Mouse (Mus musculus) liver, embryonic 11.5 days (tissue): ENCODE measurements around the gene Lrp6. TPM values are rescaled to one million over a fixed set of nuclear protein-coding genes. Genes with fewer than 3 reads are reported as not detected.

Experiments used
- ATAC-seq: fragments of 200-750 bp; cut with Nextera tagmentation; replicated peaks from 2 replicates; pipeline ENCODE4 v1.8.0; 2017; ENCODE audit warnings: moderate number of reproducible peaks, mild to moderate bottlenecking, moderate TSS enrichment, moderate library complexity; ENCODE audit not compliant: low FRiP score
- DNase-seq: peaks from one replicate; pipeline ENCODE4 v3.0.0-alpha.2; 2017; ENCODE audit warnings: low spot score
- H3K27ac ChIP-seq: fragments of 300-500 bp; sonication (generic); 2 replicates; pipeline ENCODE4 v1.5.1; 2014; ENCODE audit warnings: mild to moderate bottlenecking, low read depth, low read length, control low read depth
- H3K27me3 ChIP-seq: fragments of 300-500 bp; sonication (generic); replicated peaks from 2 replicates; pipeline ENCODE4 v1.6.1; 2014; ENCODE audit warnings: low read length, mixed read lengths; ENCODE audit not compliant: control insufficient read depth, insufficient read depth
- H3K36me3 ChIP-seq: fragments of 300-500 bp; sonication (generic); 2 replicates; pipeline ENCODE4 v1.6.1; 2014; ENCODE audit warnings: mild to moderate bottlenecking, low read length, moderate library complexity, mixed read lengths; ENCODE audit not compliant: control insufficient read depth, insufficient read depth
- H3K4me1 ChIP-seq: fragments of 300-500 bp; sonication (generic); replicated peaks from 2 replicates; pipeline ENCODE4 v1.6.1; 2014; ENCODE audit warnings: low read length, mixed read lengths; ENCODE audit not compliant: control insufficient read depth, insufficient read depth
- H3K4me2 ChIP-seq: fragments of 300-500 bp; sonication (generic); 2 replicates; pipeline ENCODE4 v1.6.1; 2014; ENCODE audit warnings: mild to moderate bottlenecking, control low read depth, moderate library complexity
- H3K4me3 ChIP-seq: fragments of 300-500 bp; sonication (generic); 2 replicates; pipeline ENCODE4 v1.5.1; 2014; ENCODE audit warnings: low read depth, low read length, control low read depth
- H3K9ac ChIP-seq: fragments of 300-500 bp; sonication (generic); 2 replicates; pipeline ENCODE4 v1.6.1; 2014; ENCODE audit warnings: low read depth, low read length, control low read depth
- H3K9me3 ChIP-seq: fragments of 300-500 bp; sonication (generic); 2 replicates; pipeline ENCODE4 v1.6.1; 2016; ENCODE audit warnings: low read length, inconsistent platforms, mixed read lengths; ENCODE audit not compliant: control insufficient read depth
- WGBS: fragments of 180-500 bp; shearing (Covaris S2); extraction: QIAGEN DNeasy Blood & Tissue Kit; methylation state at CpG from one replicate; pipeline ENCODE4 v1.1.7; 2014; 5-methylcytosine and 5-hydroxymethylcytosine counted together
- polyA plus RNA-seq: library from polyadenylated mRNA; unstranded; fragments of >200 nt; fragmentation: Nextera tagmentation; extraction: Ambion mirVana; gene quantifications from 2 replicates; pipeline ENCODE4 v1.2.1, GENCODE M21; 2014

Gene Lrp6
- polyA plus RNA-seq, 1 experiment from 2014 or later, result 17.1 TPM

DNA sequence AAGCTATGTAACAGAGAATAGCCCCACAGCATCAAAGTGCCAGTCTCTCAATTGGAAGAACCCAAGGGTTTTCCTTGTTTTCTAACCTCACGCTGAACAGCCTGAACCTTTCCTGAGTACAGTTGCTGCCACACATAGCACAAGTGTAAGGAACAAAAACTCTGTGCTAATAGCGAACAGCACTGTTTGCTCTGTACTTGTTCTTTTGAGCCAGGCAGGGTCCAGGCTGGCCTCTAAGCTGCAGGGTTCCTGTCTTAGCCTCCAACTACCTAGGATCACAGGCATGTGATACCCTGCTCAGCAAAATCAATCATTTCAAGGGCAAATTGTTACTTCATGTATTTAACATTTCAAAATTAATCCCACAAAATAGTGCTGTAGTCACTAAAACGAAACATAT lies 7.1 kb downstream of the Lrp6 start:
- ATAC-seq (no peak), DNase-seq (no peak)
- Histone ChIP-seq H3K4me1 (peaks cover 20% of the 10 kb centered on the region), H3K27me3 (no peaks in the 10 kb centered on the region), H3K27ac (no peak overlapping the region), H3K4me2 (no peak overlapping the region), H3K36me3 (no peaks in the 10 kb centered on the region), H3K9me3 (no peaks in the 10 kb centered on the region), H3K9ac (no peak overlapping the region), H3K4me3 (no peak overlapping the region)
- WGBS, result 86% methylated on average over 3 of the region's 3 CpGs

DNA sequence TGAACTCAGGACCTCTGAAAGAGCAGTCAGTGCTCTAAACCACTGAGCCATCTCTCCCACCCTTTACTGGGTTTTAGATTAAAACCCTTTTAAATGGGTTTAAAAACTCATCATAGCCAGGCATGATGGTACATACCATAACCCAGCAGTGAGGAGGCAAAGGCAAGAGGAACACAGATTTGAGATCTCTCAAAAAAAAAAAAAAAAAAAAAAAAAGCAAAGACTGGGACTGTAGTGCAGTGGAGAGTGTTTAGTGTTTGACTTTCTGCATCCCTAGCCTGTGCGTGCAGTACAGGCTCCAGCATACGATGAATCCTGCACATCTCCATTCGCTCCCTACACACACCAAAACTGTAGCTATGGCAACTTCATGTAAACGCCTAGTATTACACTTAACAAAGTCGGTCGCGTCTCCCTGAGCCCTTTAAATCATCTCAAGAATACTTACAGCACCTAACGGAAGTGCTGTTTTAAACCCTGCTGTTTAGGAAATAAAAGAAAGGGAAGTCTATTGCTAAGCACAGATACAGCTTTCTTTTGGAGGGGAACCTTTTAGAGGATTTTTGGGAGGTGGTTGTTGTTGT lies 8.1 kb downstream of the Lrp6 start:
- peaks cover 13% of the 10 kb centered on the region for H3K4me1 ChIP-seq
- 74% methylated on average over 8 of the region's 8 CpGs for WGBS
- no peaks in the 10 kb centered on the region for H3K36me3 ChIP-seq
- no peak overlapping the region for H3K4me2 ChIP-seq
- H3K4me3 ChIP-seq, result no peak overlapping the region
- ATAC-seq (no peak; the same call in 1 of the 2 replicates), DNase-seq (no peak)
- no peaks in the 10 kb centered on the region for H3K27me3 ChIP-seq
- no peak overlapping the region for H3K27ac ChIP-seq
- H3K9me3 ChIP-seq, result no peaks in the 10 kb centered on the region
- H3K9ac ChIP-seq, result no peak overlapping the region

DNA sequence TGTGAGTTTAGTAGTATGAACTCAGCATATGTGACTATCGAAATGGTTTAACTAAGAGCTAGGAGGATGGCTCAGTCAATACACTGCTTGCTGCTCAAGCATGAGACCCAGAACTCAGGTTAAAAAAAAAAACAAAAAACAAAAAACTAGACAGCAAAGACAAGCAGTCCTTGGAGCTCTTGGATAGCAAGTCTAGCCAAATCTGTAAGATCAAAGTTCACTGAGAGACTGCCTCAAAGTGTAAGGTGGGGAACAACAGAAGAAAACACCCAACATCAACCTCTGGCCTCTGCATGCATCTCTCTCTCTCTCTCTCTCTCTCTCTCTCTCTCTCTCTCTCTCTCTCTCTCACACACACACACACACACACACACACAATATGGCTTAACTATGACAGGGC lies 9.7 kb downstream of the Lrp6 start:
- no peak for ATAC-seq
- Histone ChIP-seq H3K9me3 (no peaks in the 10 kb centered on the region), H3K27me3 (no peaks in the 10 kb centered on the region), H3K4me1 (peaks cover 13% of the 10 kb centered on the region), H3K9ac (no peak overlapping the region), H3K36me3 (no peaks in the 10 kb centered on the region), H3K27ac (no peak overlapping the region), H3K4me3 (no peak overlapping the region), H3K4me2 (no peak overlapping the region)
- no peak for DNase-seq
- WGBS, result 95% methylated on average over 1 of the region's 1 CpGs

DNA sequence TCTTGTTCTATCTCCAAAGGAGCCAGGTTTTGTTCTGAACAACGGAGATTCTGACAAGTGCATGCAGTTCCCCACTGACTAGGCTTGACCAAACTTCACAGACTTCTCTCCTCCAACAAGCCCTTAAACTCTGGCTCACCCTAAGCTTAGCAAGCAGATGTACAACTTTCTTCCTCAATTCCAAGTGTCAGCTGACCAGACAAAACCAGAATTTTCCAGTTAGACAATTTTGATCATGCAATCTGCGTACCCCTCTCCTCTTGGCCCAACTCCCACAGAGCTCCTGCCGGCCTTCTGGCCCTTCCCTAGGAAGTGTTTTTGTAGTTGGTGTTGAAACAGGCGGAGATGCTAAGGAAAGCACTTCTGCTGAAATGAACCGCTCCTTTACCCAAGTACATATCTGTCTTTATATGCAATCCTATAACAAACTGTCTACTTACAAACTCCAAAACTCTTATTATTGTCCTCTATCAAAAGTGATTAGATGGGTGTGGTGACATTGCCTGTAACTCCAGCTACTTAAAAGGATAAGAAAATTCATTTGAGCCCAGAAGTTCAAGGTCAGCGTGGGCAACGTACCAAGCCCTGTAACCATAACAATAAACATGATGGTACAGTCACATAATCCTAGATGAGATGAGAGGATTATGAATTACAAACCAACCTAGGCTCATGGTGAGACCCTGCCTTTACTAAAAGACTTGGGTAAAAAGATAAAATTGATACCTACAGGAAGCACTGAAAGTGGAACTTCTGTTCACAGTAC lies 10.4 kb downstream of the Lrp6 start:
- Histone ChIP-seq H3K4me1 (peaks cover 9% of the 10 kb centered on the region), H3K4me2 (no peak overlapping the region), H3K36me3 (no peaks in the 10 kb centered on the region), H3K27ac (no peak overlapping the region), H3K4me3 (no peak overlapping the region), H3K9me3 (no peaks in the 10 kb centered on the region), H3K27me3 (no peaks in the 10 kb centered on the region), H3K9ac (no peak overlapping the region)
- no peak for DNase-seq
- WGBS, result 79% methylated on average over 7 of the region's 7 CpGs
- no peak for ATAC-seq

DNA sequence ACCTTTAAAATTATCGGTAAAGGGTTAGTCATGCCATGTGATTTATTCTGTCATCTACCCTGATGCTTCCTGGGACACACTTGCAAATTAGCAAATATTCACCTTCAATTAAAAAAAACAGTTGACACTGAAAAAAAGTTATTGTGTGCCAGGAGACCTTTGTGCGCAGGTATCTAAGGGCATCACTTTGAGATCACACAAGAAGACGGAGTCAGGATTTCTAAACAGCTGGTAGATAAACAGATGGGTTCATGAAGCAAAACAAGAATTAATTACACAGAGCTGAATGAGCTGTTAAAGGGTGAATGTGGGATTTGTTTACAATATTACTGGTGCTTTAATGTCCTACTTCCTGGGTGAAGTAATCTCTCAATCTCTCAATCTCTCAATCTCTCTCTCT lies 11.6 kb downstream of the Lrp6 start:
- H3K4me2 ChIP-seq, result no peak overlapping the region
- H3K9me3 ChIP-seq, result no peaks in the 10 kb centered on the region
- no peaks in the 10 kb centered on the region for H3K27me3 ChIP-seq
- no peak overlapping the region for H3K4me3 ChIP-seq
- no peak overlapping the region for H3K9ac ChIP-seq
- H3K27ac ChIP-seq, result no peak overlapping the region
- DNase-seq (no peak), ATAC-seq (no peak)
- WGBS, result 85% methylated on average over 3 of the region's 3 CpGs
- H3K4me1 ChIP-seq, result peaks cover 9% of the 10 kb centered on the region
- H3K36me3 ChIP-seq, result no peaks in the 10 kb centered on the region

DNA sequence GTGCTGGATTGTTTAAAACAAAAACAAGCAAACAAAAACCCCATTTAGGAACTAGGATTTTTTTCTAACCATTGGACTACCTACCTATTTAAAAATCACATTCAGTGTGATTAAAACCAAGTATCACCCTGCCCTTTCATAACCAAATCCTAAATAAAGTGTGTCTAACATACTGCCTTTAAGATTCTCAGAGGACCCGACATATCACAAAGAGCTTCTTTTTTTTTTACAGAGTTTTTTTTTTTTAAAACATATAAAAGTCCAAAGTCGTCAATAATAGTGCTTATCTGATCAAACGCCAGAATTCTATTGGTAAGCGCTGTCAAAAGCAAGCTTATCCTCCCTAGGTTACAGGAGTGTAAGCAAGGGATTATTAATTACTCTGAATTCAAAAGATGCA lies 12.5 kb downstream of the Lrp6 start:
- ATAC-seq (no peak), DNase-seq (no peak)
- no peaks in the 10 kb centered on the region for H3K27me3 ChIP-seq
- H3K4me1 ChIP-seq, result peaks cover 7% of the 10 kb centered on the region
- H3K36me3 ChIP-seq, result no peaks in the 10 kb centered on the region
- no peaks in the 10 kb centered on the region for H3K9me3 ChIP-seq
- H3K4me3 ChIP-seq, result no peak overlapping the region
- no peak overlapping the region for H3K9ac ChIP-seq
- H3K4me2 ChIP-seq, result no peak overlapping the region
- 72% methylated on average over 4 of the region's 4 CpGs for WGBS
- no peak overlapping the region for H3K27ac ChIP-seq

DNA sequence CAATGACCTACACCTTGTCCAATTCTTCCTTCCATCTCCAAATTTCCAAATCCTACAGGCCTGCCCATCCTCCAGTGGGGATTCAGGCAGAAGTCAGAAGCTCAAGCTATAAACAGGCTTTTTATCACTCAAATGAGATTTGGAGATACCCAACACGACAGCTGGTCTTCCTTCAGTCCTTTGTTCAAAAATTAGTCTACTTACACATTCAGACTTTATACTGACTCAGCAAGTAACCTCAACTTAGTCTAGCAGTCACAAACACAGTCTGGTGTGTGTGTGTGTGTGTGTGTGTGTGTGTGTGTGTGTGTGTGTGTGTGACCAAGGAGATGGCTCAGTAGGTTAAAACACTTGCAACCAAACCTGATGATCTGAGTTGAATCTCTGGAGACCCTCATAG lies 15.8 kb downstream of the Lrp6 start:
- no peaks in the 10 kb centered on the region for H3K36me3 ChIP-seq
- 61% methylated on average over 1 of the region's 1 CpGs for WGBS
- ATAC-seq, result no peak
- peaks cover 4% of the 10 kb centered on the region; the same call in 1 of the 2 replicates for H3K4me1 ChIP-seq
- H3K27me3 ChIP-seq, result no peaks in the 10 kb centered on the region
- no peak for DNase-seq
- H3K4me3 ChIP-seq, result no peak overlapping the region
- no peaks in the 10 kb centered on the region for H3K9me3 ChIP-seq
- no peak overlapping the region for H3K27ac ChIP-seq
- no peak overlapping the region for H3K4me2 ChIP-seq
- no peak overlapping the region for H3K9ac ChIP-seq

DNA sequence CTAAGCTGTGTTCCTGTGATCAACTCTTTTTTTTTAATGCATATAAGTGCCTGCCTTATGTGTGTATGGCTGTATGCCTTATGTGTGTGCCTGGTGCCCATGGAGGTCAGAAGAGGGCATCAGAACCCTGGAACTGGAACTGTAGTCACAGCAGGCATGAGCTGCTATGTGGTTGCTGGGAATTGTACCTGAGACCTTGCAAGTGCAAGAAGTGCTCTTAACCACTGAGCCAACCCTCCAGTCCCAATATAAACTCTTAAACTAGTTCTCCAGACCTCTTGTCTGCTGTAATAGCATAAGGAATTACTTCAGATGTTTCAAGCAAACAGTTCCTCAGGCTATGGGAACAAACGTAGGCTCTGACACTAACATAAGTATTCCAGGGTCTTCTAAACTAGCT lies 16.4 kb downstream of the Lrp6 start:
- Histone ChIP-seq H3K9me3 (no peaks in the 10 kb centered on the region), H3K4me2 (no peak overlapping the region), H3K27me3 (no peaks in the 10 kb centered on the region), H3K4me3 (no peak overlapping the region), H3K27ac (no peak overlapping the region), H3K36me3 (no peaks in the 10 kb centered on the region), H3K9ac (no peak overlapping the region), H3K4me1 (peaks cover 6% of the 10 kb centered on the region)
- ATAC-seq, result no peak
- no peak for DNase-seq
- WGBS, result 89% methylated on average over 1 of the region's 1 CpGs

DNA sequence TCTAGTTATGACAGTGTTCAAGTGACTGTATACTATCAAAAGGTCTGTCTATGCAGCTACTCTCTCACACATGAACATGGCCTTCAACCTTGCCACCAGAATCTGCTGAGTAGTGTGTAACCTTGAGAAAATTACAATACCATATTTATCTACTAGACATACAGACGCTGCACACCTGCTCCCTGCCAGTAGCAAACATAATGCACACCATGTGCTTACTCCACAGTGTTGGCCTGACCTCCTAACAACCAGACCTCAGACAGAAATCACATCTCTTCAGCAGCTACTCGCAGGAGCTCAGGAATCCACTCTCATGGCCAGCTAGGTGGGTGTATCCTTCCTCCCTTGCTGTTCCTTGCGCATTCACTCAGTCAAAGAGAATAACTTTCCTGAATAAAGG lies 21.9 kb downstream of the Lrp6 start:
- no peaks in the 10 kb centered on the region for H3K27me3 ChIP-seq
- H3K36me3 ChIP-seq, result peaks cover 8% of the 10 kb centered on the region; the same call in 1 of the 2 replicates
- peaks cover 23% of the 10 kb centered on the region for H3K4me1 ChIP-seq
- no peak for DNase-seq
- no peak overlapping the region for H3K4me3 ChIP-seq
- ATAC-seq, result no peak
- H3K9me3 ChIP-seq, result peaks cover 3% of the 10 kb centered on the region
- H3K4me2 ChIP-seq, result no peak overlapping the region
- H3K27ac ChIP-seq, result 0 out of 2 replicates have a peak overlapping the region, but pooled peaks have one; percentile 3
- 83% methylated on average over 3 of the region's 3 CpGs for WGBS
- no peak overlapping the region for H3K9ac ChIP-seq
